Mouse (Mus musculus): ENCODE measurements around the gene Zfhx2.

Zfhx2 gene

GRCm38 (mm10) chr14:55078366-55078989, 13.6 kb downstream of the Zfhx2 start:
- DNase-seq (ENCODE audit: low spot score in 2 of 2), result no peak

GRCm38 (mm10) chr14:55077481-55078365, 14.4 kb downstream of the Zfhx2 start:
- no peak for DNase-seq (ENCODE audit: low spot score in 2 of 2)

GRCm38 (mm10) chr14:55076956-55077355, 15.2 kb downstream of the Zfhx2 start:
- no peak for DNase-seq (ENCODE audit: low spot score in 2 of 2)

DNA sequence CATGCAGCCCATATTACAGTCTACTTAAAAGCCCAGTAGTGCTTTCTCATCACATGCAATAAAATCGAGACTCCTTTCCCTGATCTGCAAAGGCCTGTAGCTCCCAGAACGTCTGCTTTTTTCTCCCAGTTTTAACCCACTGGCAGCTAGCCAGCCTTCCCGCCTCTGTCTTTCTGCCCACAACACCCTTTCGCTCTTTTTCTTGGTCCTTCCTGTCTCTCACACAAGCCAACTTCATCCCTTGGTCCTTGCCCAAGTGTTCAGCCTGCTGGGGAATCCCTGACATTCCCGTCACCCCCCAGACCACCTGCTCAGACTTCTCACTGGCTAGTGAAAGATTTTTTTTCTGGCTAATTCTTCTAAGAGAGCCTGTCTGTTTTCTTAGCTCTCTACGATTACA, 15.9 kb downstream of the Zfhx2 start:
- DNase-seq (ENCODE audit: low spot score in 2 of 2), result peak; percentile 62 to 72

DNA sequence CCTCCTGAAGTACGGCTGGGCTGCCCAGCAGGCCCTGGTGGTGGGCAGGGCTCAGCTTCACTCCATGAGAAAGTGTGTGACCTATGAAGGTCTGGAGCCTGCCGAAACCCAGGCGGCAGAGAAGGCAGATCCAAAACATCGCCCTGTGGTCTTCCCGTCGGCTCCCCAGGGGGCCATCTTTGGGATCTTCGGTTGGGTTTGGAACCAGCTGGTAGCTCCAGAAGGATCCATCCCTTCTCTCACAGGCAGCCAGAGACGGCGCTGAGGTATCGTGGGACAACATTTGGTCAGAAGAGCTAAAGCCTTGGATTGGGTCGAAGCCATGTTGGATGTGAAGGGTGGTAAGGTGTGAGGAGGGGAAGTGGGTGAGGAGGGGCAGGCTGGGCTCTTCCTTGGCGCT, 17.7 kb downstream of the Zfhx2 start:
- DNase-seq (ENCODE audit: low spot score in 2 of 2), result no peak

GRCm38 (mm10) chr14:55071756-55072155, 20.4 kb downstream of the Zfhx2 start:
- DNase-seq (ENCODE audit: low spot score in 2 of 2), result no peak

GRCm38 (mm10) chr14:55066042-55066441, 26.1 kb downstream of the Zfhx2 start:
- no peak for DNase-seq (ENCODE audit: low spot score in 2 of 2)

- DNase-seq (ENCODE audit: low spot score in 2 of 2), result no peak
These were observed 26.7 kb downstream of the Zfhx2 start for GRCm38 (mm10) chr14:55065391-55065790.

- DNase-seq (ENCODE audit: low spot score in 2 of 2), result no peak
These were observed 27.4 kb downstream of the Zfhx2 start for GRCm38 (mm10) chr14:55064481-55065370.

GRCm38 (mm10) chr14:55063581-55064381, 28.3 kb downstream of the Zfhx2 start:
- DNase-seq (ENCODE audit: low spot score in 2 of 2), result no peak

DNA sequence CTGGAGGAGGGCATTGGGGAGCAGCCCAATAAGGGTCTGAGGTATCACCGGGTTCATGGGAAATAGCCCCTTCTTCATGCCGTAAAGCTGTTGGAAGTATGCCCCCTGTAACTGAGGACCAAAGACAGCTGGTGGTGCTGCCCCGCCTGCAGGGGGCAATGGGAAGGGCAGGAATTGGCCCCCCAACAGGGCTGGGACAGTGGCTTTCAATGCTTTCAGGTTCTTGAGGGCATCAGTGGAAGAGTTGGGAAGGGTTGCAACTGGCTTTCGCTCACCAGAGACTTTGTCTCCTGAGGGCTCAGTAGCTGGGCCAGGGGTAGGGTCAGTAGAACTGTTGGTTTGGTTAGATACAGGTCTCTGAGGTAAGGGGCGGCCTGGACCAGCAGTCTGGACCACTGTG, 29.0 kb downstream of the Zfhx2 start:
- no peak for DNase-seq (ENCODE audit: low spot score in 2 of 2)

- peak; percentile 72 for DNase-seq (ENCODE audit: low spot score in 2 of 2)
These were observed 29.5 kb downstream of the Zfhx2 start for GRCm38 (mm10) chr14:55062626-55063025.

DNA sequence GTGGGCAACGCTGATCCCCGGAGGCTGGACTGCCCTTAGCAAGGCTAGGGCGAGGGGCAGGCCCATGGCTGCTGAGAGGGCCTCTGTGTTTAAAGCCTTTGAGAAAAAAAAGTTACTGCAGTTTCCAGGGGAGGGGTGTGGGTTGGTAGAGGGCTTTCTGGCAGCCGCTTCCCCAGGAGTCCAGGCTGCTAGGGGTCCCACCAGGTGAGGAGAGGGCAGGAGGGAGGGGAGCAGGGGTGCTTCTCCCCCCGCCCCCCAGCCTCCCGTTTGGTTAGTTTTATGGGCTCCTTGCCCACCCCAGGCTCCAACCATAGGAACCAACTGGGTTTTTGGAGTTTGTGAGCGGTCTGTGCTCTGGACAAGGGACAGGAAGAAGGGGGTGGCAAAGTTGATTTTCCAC, 30.3 kb downstream of the Zfhx2 start:
- DNase-seq (ENCODE audit: low spot score in 2 of 2), result no peak

- DNase-seq (ENCODE audit: low spot score in 2 of 2), result no peak
These were observed 32.2 kb downstream of the Zfhx2 start for GRCm38 (mm10) chr14:55059931-55060330.

DNA sequence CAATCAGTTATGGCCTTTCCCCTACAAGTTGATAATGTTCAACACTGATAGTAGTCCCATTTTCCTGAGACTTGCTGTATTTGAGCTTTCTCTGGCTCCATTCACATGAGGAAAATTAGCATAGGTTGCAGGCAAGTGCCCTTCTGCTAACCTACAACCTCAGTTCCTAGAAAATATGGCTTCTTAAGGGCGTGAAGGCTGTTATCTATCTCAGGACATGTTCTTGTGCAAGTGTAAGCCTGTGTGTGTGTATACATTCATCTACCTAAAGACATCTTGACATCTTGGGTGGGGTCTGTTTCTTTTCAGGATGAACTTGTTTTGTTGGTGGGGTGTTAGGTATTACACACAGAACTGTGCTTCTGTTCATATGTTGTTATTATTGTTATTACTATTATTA, 33.1 kb downstream of the Zfhx2 start:
- no peak for DNase-seq (ENCODE audit: low spot score in 2 of 2)

DNA sequence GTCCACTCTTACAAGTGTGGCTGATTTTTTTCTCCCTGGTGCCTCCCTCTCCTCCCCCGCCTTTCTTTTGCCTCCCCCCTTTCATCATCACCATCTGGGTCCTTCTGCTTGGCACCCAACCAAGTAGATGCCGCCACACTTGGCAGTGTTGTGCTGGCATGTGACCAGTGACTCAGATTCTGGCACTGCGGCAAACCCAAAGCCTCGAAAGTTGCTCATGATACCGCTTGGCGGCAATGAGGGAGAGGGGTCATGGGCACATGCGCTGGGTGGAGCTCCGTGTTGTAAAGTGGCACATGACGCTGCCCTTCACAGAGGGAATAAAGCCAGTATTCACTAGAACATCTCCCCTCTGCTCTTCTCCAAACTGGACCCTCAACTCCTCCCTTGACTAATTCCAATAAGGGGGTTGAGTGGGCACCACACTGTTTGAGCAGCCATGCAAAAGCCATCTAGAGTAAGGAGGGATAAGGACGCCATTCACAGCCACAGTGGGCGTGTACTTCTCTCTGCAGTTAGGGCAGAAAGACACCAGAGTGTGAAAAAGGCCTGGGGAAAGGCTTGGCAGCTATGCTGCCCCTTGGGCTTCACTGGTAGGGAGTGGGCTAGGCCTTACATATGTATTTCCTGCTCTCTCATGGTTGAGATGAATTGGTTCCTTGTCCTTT, 36.8 kb downstream of the Zfhx2 start:
- DNase-seq (ENCODE audit: low spot score in 2 of 2), result peak; percentile 83 to 86

DNA sequence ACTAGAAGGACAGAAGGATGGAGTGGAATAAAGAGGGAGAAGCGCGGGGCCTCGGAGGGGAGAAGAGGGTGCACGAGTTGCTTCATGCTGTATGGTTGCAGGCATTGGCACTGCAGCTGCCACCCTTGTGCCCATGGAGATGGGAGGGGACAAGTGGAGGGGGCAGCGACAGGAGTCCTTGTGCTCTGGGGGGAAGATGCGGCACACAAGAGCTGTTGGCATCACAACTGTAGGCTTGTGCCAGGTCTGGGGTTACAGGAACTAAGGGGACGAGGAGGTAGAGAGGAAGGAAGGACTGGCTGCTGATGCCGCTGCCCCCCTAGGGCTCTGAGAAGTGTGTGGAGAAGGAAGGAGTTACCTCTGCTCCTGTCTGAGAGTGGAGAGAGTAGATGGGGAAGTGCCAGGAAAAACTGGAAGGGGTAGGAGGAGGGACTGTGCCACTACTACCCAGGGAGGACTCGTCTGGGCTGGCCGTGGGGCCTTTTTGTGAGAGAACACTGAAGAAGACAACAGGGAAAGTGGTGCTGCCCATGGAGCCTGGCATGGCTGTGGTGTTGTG, 37.9 kb downstream of the Zfhx2 start:
- DNase-seq (ENCODE audit: low spot score in 2 of 2), result no peak

DNA sequence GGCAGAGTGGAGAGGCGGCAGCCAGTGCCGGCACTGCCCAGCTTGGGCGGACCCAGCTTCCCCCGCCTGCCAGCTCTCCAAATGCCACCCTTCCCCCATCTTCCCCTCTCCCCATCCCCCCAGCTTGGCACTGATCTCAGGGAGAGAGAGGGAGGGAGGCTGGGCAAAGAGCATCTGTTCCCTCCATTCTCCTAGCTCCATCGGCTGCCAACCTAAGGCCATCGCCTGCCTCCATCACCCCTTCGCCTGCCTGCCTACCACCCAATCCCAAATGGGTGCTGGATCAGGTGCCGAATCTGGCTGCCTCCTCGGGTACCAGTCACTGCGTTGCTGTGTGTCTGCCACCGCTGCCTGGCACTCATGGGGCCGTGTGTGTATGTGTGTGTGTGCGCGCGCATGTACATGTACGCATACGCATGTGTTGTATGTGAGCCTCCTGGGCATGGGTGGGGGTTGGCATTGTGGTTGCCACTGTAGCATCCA, 38.4 kb downstream of the Zfhx2 start:
- DNase-seq (ENCODE audit: low spot score in 2 of 2), result peak; percentile 79 to 80

- DNase-seq (ENCODE audit: low spot score in 2 of 2), result no peak
These were observed 39.1 kb downstream of the Zfhx2 start for GRCm38 (mm10) chr14:55053050-55053449.

GRCm38 (mm10) chr14:55052496-55052895, 39.6 kb downstream of the Zfhx2 start:
- DNase-seq (ENCODE audit: low spot score in 2 of 2), result peak; percentile 66 to 79
